Mouse (Mus musculus): ENCODE data around the gene Slc4a7. TPM values are rescaled to one million over a fixed set of nuclear protein-coding genes. Genes with fewer than 3 reads are reported as not detected.
"Not testable (repeated sequence)": the region's sequence is repeated elsewhere in the genome, so short reads cannot be mapped to it uniquely, and the experiment has no call there.

The Slc4a7 gene
- polyA plus RNA-seq, 1 experiment from 2014 or later: 33.1 TPM

DNA sequence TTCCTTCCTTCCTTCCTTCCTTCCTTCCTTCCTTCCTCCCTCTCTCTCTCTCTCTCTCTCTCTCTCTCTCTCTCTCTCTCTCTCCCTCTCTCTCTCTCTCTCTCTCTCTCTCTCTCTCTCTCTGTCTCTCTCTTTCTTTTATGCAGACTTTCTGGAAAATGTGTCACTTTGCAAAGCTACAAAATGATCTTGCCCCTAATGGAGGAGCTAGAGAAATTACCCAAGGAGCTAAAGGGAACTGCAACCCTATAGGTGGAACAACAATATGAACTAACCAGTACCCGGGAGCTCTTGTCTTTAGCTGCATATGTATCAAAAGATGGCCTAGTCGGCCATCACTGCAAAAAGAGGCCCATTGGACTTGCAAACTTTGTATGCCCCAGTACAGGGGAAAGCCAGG lies 101.0 kb downstream of the Slc4a7 start, which contains the start of gene Nek10:
Gene Nek10, plus strand, starts transcription at position 301 of the 400 bp plus-strand sequence.
- H3K27ac ChIP-seq; H3K9me3 ChIP-seq; H3K27me3 ChIP-seq (replicated peaks); H3K4me1 ChIP-seq; H3K36me3 ChIP-seq (replicated peaks); H3K9ac ChIP-seq: not testable (repeated sequence)
- peak within 1 kb of the TSS; percentile 38 for H3K4me2 ChIP-seq
- 0 out of 2 replicates have a peak, but pooled peaks have one; percentile 1 for ATAC-seq (replicated peaks)
- H3K4me3 ChIP-seq: peak within 1 kb of the TSS; percentile 19; the same call in 1 of the 2 replicates
- 69% methylated on average over 2 of the region's 2 CpGs for WGBS

DNA sequence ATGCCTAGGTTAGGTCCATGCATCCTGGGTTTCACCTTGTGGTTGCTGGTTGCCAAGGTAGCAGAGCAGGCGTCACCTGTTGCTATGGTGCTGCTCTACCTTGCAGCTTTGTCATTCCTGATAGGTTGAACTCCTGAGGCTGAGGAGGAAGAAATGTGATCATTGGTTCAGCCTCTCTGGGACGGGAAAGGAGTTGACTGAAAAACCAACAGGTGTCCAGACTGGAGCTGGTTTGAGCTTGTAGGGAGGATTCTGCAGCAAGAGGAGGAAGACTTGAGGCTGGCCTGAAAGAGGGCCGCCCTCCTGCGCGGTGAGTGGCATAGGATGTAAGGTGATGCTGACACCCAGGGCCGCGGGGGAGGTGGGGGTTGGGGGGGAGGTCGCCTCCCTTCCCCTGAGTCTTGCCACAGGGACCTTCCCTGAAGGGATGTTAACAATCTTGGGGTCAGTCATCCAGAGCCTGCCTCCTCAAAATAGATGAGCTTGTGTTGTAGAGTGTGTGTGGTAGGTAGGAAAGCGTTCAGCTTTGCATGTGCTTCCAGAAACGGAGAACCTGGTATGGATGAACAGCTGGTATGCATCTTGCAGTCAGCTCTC lies 101.9 kb downstream of the Slc4a7 start:
- H3K4me1 ChIP-seq: no peaks in the 10 kb centered on the region
- no peak overlapping the region for H3K27ac ChIP-seq
- 16% methylated on average over 10 of the region's 10 CpGs for whole genome bisulfite sequencing
- H3K9me3 ChIP-seq: no peaks in the 10 kb centered on the region
- peak; percentile 90 for ATAC-seq (replicated peaks)
- peak overlapping the region; percentile 19; the same call in 1 of the 2 replicates for H3K4me3 ChIP-seq
- H3K27me3 ChIP-seq (replicated peaks): no peaks in the 10 kb centered on the region
- no peak overlapping the region for H3K9ac ChIP-seq
- H3K36me3 ChIP-seq (replicated peaks): no peaks in the 10 kb centered on the region; the same call in 1 of the 2 replicates
- peak overlapping the region; percentile 38 for H3K4me2 ChIP-seq

DNA sequence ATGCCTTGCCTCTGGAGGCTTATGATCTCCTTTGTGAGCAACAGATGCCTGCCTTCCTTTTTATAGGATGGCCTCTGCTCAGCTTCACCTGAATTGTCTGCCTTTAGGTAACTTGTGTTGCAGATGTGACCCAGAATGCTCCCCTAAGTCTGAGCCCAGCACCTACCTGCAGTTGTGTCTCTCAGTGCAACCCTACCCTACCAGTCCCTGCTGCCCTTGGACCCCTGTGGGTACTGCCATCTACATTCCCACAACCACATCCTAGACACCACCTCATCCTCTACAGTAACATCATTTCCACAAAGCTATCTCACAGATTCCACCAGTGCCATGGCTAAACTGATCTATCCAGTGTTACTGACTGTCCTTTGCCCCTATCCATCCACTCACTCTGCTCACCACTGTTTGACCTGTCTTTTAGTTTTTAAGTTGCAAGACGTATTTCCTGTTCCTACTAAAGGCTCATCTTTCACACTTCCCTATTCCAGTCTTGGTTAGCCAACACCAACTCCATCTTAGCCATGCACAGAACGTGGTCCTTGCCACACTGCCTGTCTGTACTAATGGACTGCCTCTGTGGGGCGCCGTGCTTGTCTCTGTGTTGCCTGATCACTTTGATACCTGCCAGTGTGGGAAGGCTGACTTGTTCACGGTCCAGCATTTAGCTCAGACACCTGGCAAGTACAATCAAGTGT lies 102.6 kb downstream of the Slc4a7 start:
- Histone ChIP-seq H3K36me3 (replicated peaks) (no peaks in the 10 kb centered on the region; the same call in 1 of the 2 replicates), H3K27ac (no peak overlapping the region), H3K9me3 (no peaks in the 10 kb centered on the region), H3K27me3 (replicated peaks) (no peaks in the 10 kb centered on the region), H3K4me2 (peak overlapping the region; percentile 38; the same call in 1 of the 2 replicates), H3K4me3 (no peak overlapping the region), H3K4me1 (no peaks in the 10 kb centered on the region), H3K9ac (no peak overlapping the region)
- 79% methylated on average over 5 of the region's 5 CpGs for WGBS
- ATAC-seq (replicated peaks): peak; percentile 59

DNA sequence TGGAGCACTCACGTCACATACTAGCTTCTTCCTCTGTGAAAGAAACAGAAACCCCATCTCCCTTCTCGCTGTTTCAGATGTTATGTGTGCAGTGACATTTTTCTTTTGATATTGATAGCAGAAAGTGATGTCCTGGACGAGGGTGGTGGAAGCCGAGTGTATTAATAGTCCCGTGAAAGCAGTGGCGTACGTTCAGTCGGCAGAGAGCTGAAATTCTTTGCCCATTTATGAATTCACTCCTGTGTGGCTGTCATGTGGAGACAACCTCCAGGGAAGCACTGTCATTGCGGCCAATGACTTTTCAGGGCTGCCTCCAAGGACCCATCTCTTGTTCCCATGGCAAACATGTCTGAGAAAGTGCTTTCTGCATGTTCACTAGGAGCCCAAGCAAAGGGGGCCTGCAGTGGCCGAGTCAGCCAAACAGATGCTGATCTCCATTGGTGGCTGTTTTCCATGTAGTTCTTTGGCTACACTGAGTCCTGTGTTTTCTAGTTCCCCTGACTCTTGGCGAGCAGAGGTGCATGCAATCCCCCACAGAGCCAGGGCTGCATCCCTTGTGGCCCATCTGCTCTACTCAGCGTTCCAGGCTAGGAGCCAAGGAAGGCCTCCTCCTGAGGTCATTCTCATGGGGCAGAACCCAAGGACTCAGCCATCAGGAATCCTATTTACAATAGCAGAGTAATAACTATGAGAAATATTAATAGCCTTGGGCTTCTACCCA lies 130.6 kb downstream of the Slc4a7 start:
- 79% methylated on average over 12 of the region's 12 CpGs for WGBS
- ATAC-seq (replicated peaks): no peak
- no peaks in the 10 kb centered on the region for H3K4me1 ChIP-seq
- no peaks in the 10 kb centered on the region for H3K36me3 ChIP-seq (replicated peaks)
- no peak overlapping the region for H3K9ac ChIP-seq
- H3K27ac ChIP-seq: no peak overlapping the region
- no peak overlapping the region for H3K4me2 ChIP-seq
- no peak overlapping the region for H3K4me3 ChIP-seq
- no peaks in the 10 kb centered on the region for H3K27me3 ChIP-seq (replicated peaks)
- H3K9me3 ChIP-seq: no peaks in the 10 kb centered on the region

DNA sequence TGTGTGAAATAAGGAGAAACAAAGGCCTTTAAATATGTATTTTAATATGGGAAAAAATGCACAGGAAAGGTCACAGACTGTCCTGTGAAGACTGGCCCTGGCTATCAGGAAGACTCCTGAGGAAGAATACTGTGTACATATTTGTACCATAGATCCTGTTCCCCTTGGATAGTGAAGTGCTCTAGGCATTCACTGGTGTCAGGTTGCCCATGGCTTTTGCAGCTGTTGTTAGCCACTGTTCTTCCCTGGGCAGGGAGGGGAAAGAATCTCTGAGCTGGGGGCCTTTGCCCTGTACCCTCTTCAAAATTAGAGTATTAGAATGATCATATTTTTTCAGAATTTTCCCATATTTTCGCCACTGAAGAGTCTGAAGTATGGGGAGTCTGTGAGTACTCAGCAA lies 131.4 kb downstream of the Slc4a7 start:
- no peak overlapping the region for H3K4me3 ChIP-seq
- H3K36me3 ChIP-seq (replicated peaks): no peaks in the 10 kb centered on the region
- no peak overlapping the region for H3K4me2 ChIP-seq
- ATAC-seq (replicated peaks): no peak
- H3K4me1 ChIP-seq: no peaks in the 10 kb centered on the region
- H3K9me3 ChIP-seq: no peaks in the 10 kb centered on the region
- no peak overlapping the region for H3K27ac ChIP-seq
- 81% methylated on average over 1 of the region's 1 CpGs for WGBS
- H3K9ac ChIP-seq: no peak overlapping the region
- no peaks in the 10 kb centered on the region for H3K27me3 ChIP-seq (replicated peaks)

DNA sequence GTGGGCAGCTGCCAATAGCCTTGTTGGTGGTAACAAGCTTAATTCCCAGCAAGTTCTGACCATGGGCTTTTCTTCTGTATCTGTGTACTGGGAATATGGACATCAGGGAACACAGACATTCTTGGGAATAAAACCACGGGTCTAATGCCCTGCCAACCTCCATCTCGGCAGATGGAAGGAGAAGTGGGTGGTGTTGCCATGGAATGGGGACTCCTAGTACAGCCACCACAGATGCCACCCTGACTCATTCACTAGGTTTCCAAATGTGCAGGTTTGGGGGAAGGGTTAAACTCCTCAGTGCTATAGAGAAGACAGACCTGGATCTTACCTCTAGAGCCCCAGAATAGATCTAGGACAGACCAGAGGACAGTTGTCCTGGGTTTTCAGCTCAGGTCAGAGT lies 132.2 kb downstream of the Slc4a7 start:
- no peak overlapping the region for H3K27ac ChIP-seq
- 80% methylated on average over 2 of the region's 2 CpGs for WGBS
- no peaks in the 10 kb centered on the region for H3K27me3 ChIP-seq (replicated peaks)
- ATAC-seq (replicated peaks): no peak
- no peaks in the 10 kb centered on the region for H3K4me1 ChIP-seq
- no peaks in the 10 kb centered on the region for H3K36me3 ChIP-seq (replicated peaks)
- H3K4me2 ChIP-seq: no peak overlapping the region
- H3K9me3 ChIP-seq: no peaks in the 10 kb centered on the region
- H3K9ac ChIP-seq: no peak overlapping the region
- H3K4me3 ChIP-seq: no peak overlapping the region

DNA sequence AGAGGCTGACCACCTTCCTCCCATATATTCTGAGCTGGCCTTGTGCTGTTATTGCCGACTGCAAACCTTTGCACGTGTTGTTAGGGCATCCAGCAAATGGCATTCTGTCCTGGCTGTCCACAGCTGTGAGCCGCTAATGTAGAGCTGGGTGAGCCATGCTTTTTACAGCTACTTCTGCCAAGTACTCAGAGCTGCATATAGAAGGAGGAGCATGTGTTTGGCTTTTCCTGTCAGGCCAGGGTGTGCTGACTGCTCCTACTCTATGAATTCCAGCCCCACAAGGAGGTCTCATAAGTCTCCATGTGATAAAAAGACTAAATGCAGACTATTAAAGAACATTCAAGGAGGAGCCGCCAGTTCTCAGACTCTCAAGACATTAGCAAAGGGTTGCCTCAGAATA lies 135.5 kb downstream of the Slc4a7 start:
- Histone ChIP-seq H3K27ac (no peak overlapping the region), H3K4me1 (no peaks in the 10 kb centered on the region), H3K27me3 (replicated peaks) (no peaks in the 10 kb centered on the region), H3K4me2 (no peak overlapping the region), H3K36me3 (replicated peaks) (no peaks in the 10 kb centered on the region), H3K9ac (no peak overlapping the region), H3K9me3 (no peaks in the 10 kb centered on the region), H3K4me3 (no peak overlapping the region)
- 83% methylated on average over 4 of the region's 4 CpGs for WGBS
- no peak for ATAC-seq (replicated peaks)

DNA sequence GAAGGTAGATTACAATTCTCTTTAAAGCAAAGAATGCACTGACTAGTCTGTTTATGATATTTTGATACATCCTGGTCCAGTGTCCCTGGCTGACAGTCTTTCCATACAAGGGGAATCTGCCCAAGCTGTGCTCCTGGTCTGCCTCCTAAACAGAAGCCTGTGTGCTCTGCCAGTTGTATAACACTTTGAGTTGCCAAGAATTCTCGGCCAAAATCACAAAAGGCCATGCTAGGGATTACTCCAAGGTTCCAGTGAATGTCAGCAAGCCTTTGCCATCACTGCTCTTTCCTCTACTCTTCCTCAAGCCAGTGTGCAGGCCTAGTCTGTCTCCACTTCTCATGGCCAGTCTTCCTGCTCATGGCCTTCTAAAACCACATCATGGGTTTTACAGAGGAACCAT lies 136.0 kb downstream of the Slc4a7 start:
- Histone ChIP-seq H3K9me3 (no peaks in the 10 kb centered on the region), H3K27ac (no peak overlapping the region), H3K4me1 (no peaks in the 10 kb centered on the region), H3K27me3 (replicated peaks) (no peaks in the 10 kb centered on the region), H3K4me3 (no peak overlapping the region), H3K36me3 (replicated peaks) (no peaks in the 10 kb centered on the region), H3K9ac (no peak overlapping the region), H3K4me2 (no peak overlapping the region)
- 55% methylated on average over 1 of the region's 1 CpGs for WGBS
- ATAC-seq (replicated peaks): no peak

DNA sequence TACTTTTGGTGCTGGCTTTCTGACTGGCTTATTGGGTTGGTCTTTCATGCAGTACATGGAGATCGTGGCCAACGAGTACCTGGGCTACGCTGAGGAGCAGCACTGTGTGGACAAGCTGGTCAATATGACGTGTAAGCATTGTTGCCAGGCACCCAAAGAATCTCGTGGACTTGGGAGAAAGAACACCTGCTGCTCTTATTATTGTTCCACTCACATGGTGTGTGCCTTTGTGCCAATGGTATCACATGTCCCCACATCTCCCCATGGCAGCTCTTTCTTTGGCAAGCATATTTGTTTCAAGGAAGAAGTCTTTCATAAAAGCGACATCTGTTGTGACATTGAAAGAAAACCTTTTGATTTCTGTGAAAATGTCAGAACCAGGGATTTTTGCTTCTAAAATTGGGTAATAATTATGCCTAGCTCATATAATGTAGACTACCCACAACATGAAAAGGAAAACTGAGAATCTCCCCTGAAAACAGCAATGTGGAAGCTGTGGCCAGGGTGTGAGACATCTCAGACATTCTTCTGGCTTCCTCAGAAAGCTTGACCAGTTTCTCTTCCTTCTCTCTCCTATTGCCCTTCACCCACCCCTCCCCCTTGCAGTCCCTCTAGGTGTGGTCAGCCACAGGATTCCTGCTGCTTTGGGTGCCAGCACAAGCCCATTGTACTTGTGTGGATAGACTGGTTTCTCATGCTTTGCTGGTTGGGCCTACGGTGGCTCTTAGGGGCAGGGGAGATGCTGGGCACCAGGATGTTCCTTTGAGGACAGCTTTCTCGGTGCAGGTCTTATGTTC lies 140.9 kb downstream of the Slc4a7 start:
- no peaks in the 10 kb centered on the region for H3K36me3 ChIP-seq (replicated peaks)
- 78% methylated on average over 8 of the region's 8 CpGs for WGBS
- H3K4me1 ChIP-seq: no peaks in the 10 kb centered on the region
- no peak for ATAC-seq (replicated peaks)
- no peaks in the 10 kb centered on the region for H3K27me3 ChIP-seq (replicated peaks)
- no peak overlapping the region for H3K27ac ChIP-seq
- no peak overlapping the region for H3K4me3 ChIP-seq
- no peaks in the 10 kb centered on the region for H3K9me3 ChIP-seq
- no peak overlapping the region for H3K9ac ChIP-seq
- H3K4me2 ChIP-seq: no peak overlapping the region

Other genes starting within 250 kb of the Slc4a7 start
- 0.08 and 0.14 TPM in 2 replicates for gene Nek10, start 101.1 kb downstream of the Slc4a7 start, polyA plus RNA-seq (2015; fragmentation: Nextera tagmentation; extraction: Ambion mirVana)

Data from midbrain, embryonic 15.5 days (tissue).